ENCODE assay signal across 37 mouse cellular contexts in genomic region chr15:99544047-99544446, GRCm38 (mm10). TPM values are rescaled to one million over a fixed set of nuclear protein-coding genes. Genes with fewer than 3 reads are reported as not detected.
"Had no signal": no experiment of that assay in that cellular context is flagged by ENCODE, and none has a peak within 500 bp of the region (broad histone marks: within the 10 kb centered on the region; RNA-seq: fewer than 3 reads in every experiment).

No protein-coding gene starts in this region.

- H3K4me1 ChIP-seq: liver, embryonic 12.5 days; liver, embryonic 13.5 days; liver, embryonic 15.5 days; lung, embryonic 15.5 days; megakaryocyte, embryonic 14.5 days; midbrain, embryonic 10.5 days; midbrain, embryonic 12.5 days; midbrain, embryonic 15.5 days had no signal

- H3K4me3 ChIP-seq: limb, embryonic 10.5 days; limb, embryonic 12.5 days; limb, embryonic 13.5 days; limb, embryonic 15.5 days; liver, embryonic 12.5 days; liver, embryonic 13.5 days; liver, embryonic 15.5 days; lung, embryonic 15.5 days; megakaryocyte, embryonic 14.5 days; midbrain, embryonic 10.5 days; midbrain, embryonic 12.5 days; midbrain, embryonic 13.5 days; midbrain, embryonic 15.5 days; myocyte had no signal

- H3K27me3 ChIP-seq: lung, embryonic 15.5 days; midbrain, embryonic 13.5 days; midbrain, embryonic 15.5 days had no signal

- H3K9me3 ChIP-seq: limb, embryonic 10.5 days; limb, embryonic 12.5 days; limb, embryonic 13.5 days; limb, embryonic 15.5 days; liver, embryonic 12.5 days; liver, embryonic 13.5 days; liver, embryonic 15.5 days; lung, embryonic 15.5 days; megakaryocyte, embryonic 14.5 days; midbrain, embryonic 10.5 days; midbrain, embryonic 12.5 days; midbrain, embryonic 13.5 days; midbrain, embryonic 15.5 days had no signal

- DNase-seq: left cerebral cortex, postnatal 4 days; liver; liver, embryonic 13.5 days; liver, postnatal 0 days; lung, adult 18-20 months; lung, adult 2 months; lung, embryonic 14.5 days; lung, postnatal 10 days; lung, postnatal 14 days; lung, postnatal 36 days; lung, postnatal 4 days; midbrain, embryonic 14.5 days had no signal

- H3K9ac ChIP-seq: limb, embryonic 12.5 days; limb, embryonic 13.5 days; limb, embryonic 15.5 days; liver, embryonic 12.5 days; liver, embryonic 13.5 days; liver, embryonic 14.5 days; liver, embryonic 15.5 days; liver, postnatal 0 days; lung, embryonic 14.5 days; lung, embryonic 15.5 days; midbrain, embryonic 12.5 days; midbrain, embryonic 13.5 days; midbrain, embryonic 15.5 days had no signal

- H3K36me3 ChIP-seq: limb, embryonic 10.5 days; limb, embryonic 12.5 days; limb, embryonic 13.5 days; limb, embryonic 15.5 days; liver, embryonic 12.5 days; liver, embryonic 13.5 days; liver, embryonic 15.5 days; lung, embryonic 15.5 days; midbrain, embryonic 10.5 days; midbrain, embryonic 12.5 days; midbrain, embryonic 13.5 days; midbrain, embryonic 15.5 days had no signal

- H3K27ac ChIP-seq: limb, embryonic 10.5 days; limb, embryonic 12.5 days; limb, embryonic 13.5 days; limb, embryonic 15.5 days; liver, embryonic 12.5 days; liver, embryonic 13.5 days; liver, embryonic 14.5 days; liver, embryonic 15.5 days; lung, embryonic 15.5 days; macrophage; midbrain, embryonic 10.5 days; midbrain, embryonic 12.5 days; midbrain, embryonic 13.5 days; midbrain, embryonic 15.5 days had no signal

- ATAC-seq: liver, embryonic 12.5 days; liver, postnatal 0 days; lung, postnatal 0 days; midbrain, embryonic 13.5 days; midbrain, embryonic 15.5 days; midbrain, embryonic 16.5 days had no signal

- H3K4me2 ChIP-seq: limb, embryonic 12.5 days; limb, embryonic 13.5 days; limb, embryonic 15.5 days; liver, embryonic 11.5 days; liver, embryonic 12.5 days; liver, embryonic 13.5 days; liver, embryonic 15.5 days; lung, embryonic 14.5 days; lung, embryonic 15.5 days; midbrain, embryonic 11.5 days; midbrain, embryonic 12.5 days; midbrain, embryonic 13.5 days; midbrain, embryonic 15.5 days had no signal

RNA-seq across cellular contexts. Expression of gene Faim2, which starts 16.1 kb away (rescaled TPM):
- polyA plus RNA-seq: limb, embryonic 10.5 days; limb, embryonic 11.5 days; liver, adult 2 months; liver, embryonic 14.5 days; liver, postnatal 0 days; macrophage had no signal

RNA-seq across cellular contexts. Expression of gene Aqp2, which starts 34.8 kb away (rescaled TPM):
- polyA plus RNA-seq: limb, embryonic 10.5 days; limb, embryonic 11.5 days; limb, embryonic 12.5 days; limb, embryonic 13.5 days; limb, embryonic 14.5 days; limb, embryonic 15.5 days; liver, adult 2 months; liver, embryonic 11.5 days; liver, embryonic 12.5 days; liver, embryonic 13.5 days; liver, embryonic 14.5 days; liver, embryonic 15.5 days; liver, embryonic 16.5 days; liver, postnatal 0 days; lung, embryonic 14.5 days; lung, embryonic 16.5 days; lung, postnatal 0 days; macrophage; midbrain, embryonic 10.5 days; midbrain, embryonic 11.5 days; midbrain, embryonic 12.5 days; midbrain, embryonic 13.5 days; midbrain, embryonic 14.5 days; midbrain, embryonic 15.5 days; midbrain, embryonic 16.5 days; midbrain, postnatal 0 days had no signal

RNA-seq across cellular contexts. Expression of gene Aqp5, which starts 46.5 kb away (rescaled TPM):
- polyA plus RNA-seq: limb, embryonic 10.5 days; limb, embryonic 11.5 days; limb, embryonic 12.5 days; liver, adult 2 months; liver, postnatal 0 days; macrophage; midbrain, embryonic 10.5 days had no signal

RNA-seq across cellular contexts. Expression of gene Aqp6, which starts 57.2 kb away (rescaled TPM):
- polyA plus RNA-seq: limb, embryonic 10.5 days; limb, embryonic 11.5 days; limb, embryonic 12.5 days; limb, embryonic 13.5 days; limb, embryonic 15.5 days; liver, adult 2 months; liver, embryonic 11.5 days; liver, embryonic 12.5 days; liver, embryonic 13.5 days; liver, embryonic 14.5 days; liver, embryonic 15.5 days; liver, embryonic 16.5 days; liver, postnatal 0 days; lung, adult 2 months; lung, embryonic 14.5 days; lung, embryonic 15.5 days; lung, embryonic 16.5 days; lung, postnatal 0 days; macrophage; midbrain, embryonic 10.5 days; myocyte had no signal
